Comparison of ENCODE assay signal across 24 mouse cellular contexts in genomic region chr8:72385737-72386136, GRCm38 (mm10). TPM values are rescaled to one million over a fixed set of nuclear protein-coding genes. Genes with fewer than 3 reads are reported as not detected.
DNase-seq lines count a peak whose midpoint lies in the region; ATAC-seq and TF ChIP-seq lines count a peak whose summit lies in the region.
"Had no signal": no experiment of that assay in that cellular context is flagged by ENCODE, and none has a peak within 500 bp of the region (broad histone marks: within the 10 kb centered on the region; RNA-seq: fewer than 3 reads in every experiment).

No protein-coding gene starts in this region.

- WGBS in liver, postnatal 0 days (ENCODE audit: insufficient replicate concordance) = 64% methylated on average over 2 of the region's 2 CpGs
- 83% methylated on average over 2 of the region's 2 CpGs for WGBS in liver, embryonic 12.5 days (ENCODE audit: insufficient replicate concordance)
- WGBS in stomach, embryonic 16.5 days = 84% methylated on average over 2 of the region's 2 CpGs
- WGBS in stomach, postnatal 0 days = 72% methylated on average over 2 of the region's 2 CpGs

- intact Hi-C loops in heart, postnatal 36 days (cut with DNase I) = no loop called here

- H3K36me3 ChIP-seq in liver, postnatal 0 days (replicated peaks; ENCODE audit: insufficient read depth, low read length) = peaks cover 82% of the 10 kb centered on the region
- peaks cover 99% of the 10 kb centered on the region for H3K36me3 ChIP-seq in liver, embryonic 12.5 days
- peaks cover 75% of the 10 kb centered on the region for H3K36me3 ChIP-seq in ES-Bruce4 (ENCODE audit: control insufficient read depth, insufficient read depth, low read length, poor library complexity, severe bottlenecking)
- H3K36me3 ChIP-seq in stomach, embryonic 16.5 days (ENCODE audit: control insufficient read depth, insufficient read depth, low read length) = peaks cover 32% of the 10 kb centered on the region
- peaks cover 49% of the 10 kb centered on the region for H3K36me3 ChIP-seq in stomach, postnatal 0 days (ENCODE audit: control insufficient read depth, insufficient read depth, low read length)

- ATAC-seq in liver, postnatal 0 days = 0 out of 2 replicates have a peak, but pooled peaks have one; percentile 48
- no peak for ATAC-seq in liver, embryonic 12.5 days
- peak; percentile 53; the same call in 1 of the 2 replicates for ATAC-seq in stomach, embryonic 16.5 days (ENCODE audit: insufficient read depth, low FRiP score)
- peak; percentile 83 for ATAC-seq in stomach, postnatal 0 days (ENCODE audit: low FRiP score, low TSS enrichment)
- ATAC-seq: activated CD4-positive, CD25-positive, alpha-beta regulatory T cell, adult 4 months; CD4-positive, CD25-positive, alpha-beta regulatory T cell, adult 4 months; Patski had no signal

- H3K9me3 ChIP-seq in liver, postnatal 0 days (ENCODE audit: low read length) = no peaks in the 10 kb centered on the region
- H3K9me3 ChIP-seq in liver, embryonic 12.5 days (replicated peaks) = no peaks in the 10 kb centered on the region
- no peaks in the 10 kb centered on the region for H3K9me3 ChIP-seq in ES-Bruce4 (replicated peaks; ENCODE audit: control insufficient read depth, insufficient read depth, low read length, poor library complexity, severe bottlenecking)
- H3K9me3 ChIP-seq in stomach, embryonic 16.5 days (replicated peaks; ENCODE audit: control insufficient read depth, low read length) = no peaks in the 10 kb centered on the region
- no peaks in the 10 kb centered on the region for H3K9me3 ChIP-seq in stomach, postnatal 0 days (ENCODE audit: control insufficient read depth, low read length)
- H3K9me3 ChIP-seq: G1E had no signal

- H3K4me1 ChIP-seq in liver, postnatal 0 days (ENCODE audit: insufficient read depth) = peaks cover 4% of the 10 kb centered on the region; the same call in 1 of the 2 replicates
- H3K4me1 ChIP-seq in liver, embryonic 12.5 days = no peaks in the 10 kb centered on the region
- no peaks in the 10 kb centered on the region for H3K4me1 ChIP-seq in ES-Bruce4 (ENCODE audit: control insufficient read depth, insufficient read depth, low read length)
- H3K4me1 ChIP-seq in stomach, embryonic 16.5 days (ENCODE audit: control insufficient read depth, insufficient read depth, low read length) = no peaks in the 10 kb centered on the region
- H3K4me1 ChIP-seq in stomach, postnatal 0 days (replicated peaks; ENCODE audit: control insufficient read depth, insufficient read depth) = no peaks in the 10 kb centered on the region

- no peak overlapping the region for H3K4me2 ChIP-seq in liver, postnatal 0 days (ENCODE audit: low read depth, low read length)
- no peak overlapping the region for H3K4me2 ChIP-seq in liver, embryonic 12.5 days
- no peak overlapping the region for H3K4me2 ChIP-seq in stomach, embryonic 16.5 days (ENCODE audit: low read depth, low read length)
- no peak overlapping the region for H3K4me2 ChIP-seq in stomach, postnatal 0 days (replicated peaks; ENCODE audit: low read depth)

- TF ChIP-seq POLR2A in ES-Bruce4 (IDR thresholded peaks at IDR 0.05; ENCODE audit: insufficient read depth, low read length) = no peak

- DNase-seq in liver, postnatal 0 days = no peak
- peak; percentile 23 for DNase-seq in stomach, postnatal 0 days (ENCODE audit: low spot score)
- DNase-seq in heart, postnatal 36 days = no peak
- DNase-seq in MN1 (ENCODE audit: low spot score) = no peak
- DNase-seq in heart, adult 11 months = no peak
- DNase-seq: adrenal gland, adult 2 months; adrenal gland, adult 8-10 months; adrenal gland, postnatal 10 days; adrenal gland, postnatal 14 days; adrenal gland, postnatal 25 days; adrenal gland, postnatal 36 days; B cell, adult 2 months; cerebellum, adult 11 months; cerebellum, adult 11-12 months; cerebellum, adult 18-20 months; cerebellum, adult 2 months had no signal

- H3K9ac ChIP-seq in liver, postnatal 0 days (replicated peaks) = no peak overlapping the region
- no peak overlapping the region for H3K9ac ChIP-seq in liver, embryonic 12.5 days
- H3K9ac ChIP-seq in ES-Bruce4 (ENCODE audit: low read depth, poor library complexity, severe bottlenecking) = no peak overlapping the region
- no peak overlapping the region for H3K9ac ChIP-seq in stomach, embryonic 16.5 days (ENCODE audit: low read length)
- H3K9ac ChIP-seq in stomach, postnatal 0 days (ENCODE audit: low read length) = no peak overlapping the region

- no peak overlapping the region for H3K4me3 ChIP-seq in liver, postnatal 0 days (ENCODE audit: low read depth, low read length)
- no peak overlapping the region for H3K4me3 ChIP-seq in liver, embryonic 12.5 days
- H3K4me3 ChIP-seq in ES-Bruce4 (ENCODE audit: low read depth, low read length) = no peak overlapping the region
- H3K4me3 ChIP-seq in stomach, embryonic 16.5 days (replicated peaks; ENCODE audit: low read length) = no peak overlapping the region
- H3K4me3 ChIP-seq in stomach, postnatal 0 days (ENCODE audit: low read depth, low read length) = no peak overlapping the region

- TF ChIP-seq EP300 in liver, postnatal 0 days (IDR thresholded peaks at IDR 0.05; ENCODE audit: low read depth) = no peak
- no peak for TF ChIP-seq EP300 in ES-Bruce4 (IDR thresholded peaks at IDR 0.05; ENCODE audit: insufficient read depth, low read depth, low read length)
- TF ChIP-seq EP300 in stomach, postnatal 0 days (optimal IDR thresholded peaks at IDR 0.05) = no peak

- TF ChIP-seq CTCF in liver, postnatal 0 days (IDR thresholded peaks at IDR 0.05; ENCODE audit: low read depth) = no peak
- TF ChIP-seq CTCF in ES-Bruce4 (IDR thresholded peaks at IDR 0.05; ENCODE audit: low read depth, low read length) = no peak
- no peak for TF ChIP-seq CTCF in stomach, postnatal 0 days (IDR thresholded peaks at IDR 0.05; ENCODE audit: low read depth)

- no peak overlapping the region for H3K27ac ChIP-seq in liver, postnatal 0 days (ENCODE audit: low read depth)
- H3K27ac ChIP-seq in liver, embryonic 12.5 days = no peak overlapping the region; the same call in 1 of the 2 replicates
- peak overlapping the region; percentile 37; the same call in 1 of the 2 replicates for H3K27ac ChIP-seq in ES-Bruce4 (ENCODE audit: insufficient read depth, low read length)
- H3K27ac ChIP-seq in stomach, embryonic 16.5 days (ENCODE audit: low read length) = no peak overlapping the region
- H3K27ac ChIP-seq in stomach, postnatal 0 days (replicated peaks) = no peak overlapping the region

- H3K27me3 ChIP-seq in liver, postnatal 0 days (ENCODE audit: insufficient read depth, low read length) = no peaks in the 10 kb centered on the region
- H3K27me3 ChIP-seq in liver, embryonic 12.5 days (replicated peaks) = no peaks in the 10 kb centered on the region
- H3K27me3 ChIP-seq in ES-Bruce4 (ENCODE audit: control insufficient read depth, insufficient read depth, low read length, poor library complexity, severe bottlenecking) = no peaks in the 10 kb centered on the region
- H3K27me3 ChIP-seq in stomach, embryonic 16.5 days (ENCODE audit: control insufficient read depth, insufficient read depth, low read length) = no peaks in the 10 kb centered on the region
- no peaks in the 10 kb centered on the region for H3K27me3 ChIP-seq in stomach, postnatal 0 days (ENCODE audit: control insufficient read depth, insufficient read depth, low read length)
- H3K27me3 ChIP-seq: CH12.LX, Patski had no signal

RNA-seq across cellular contexts. Expression of gene Eps15l1, which starts 35.5 kb away (rescaled TPM):
- polyA plus RNA-seq in liver, postnatal 0 days (2015; fragmentation: Nextera tagmentation; extraction: Ambion mirVana) = 9.3 and 10.1 TPM in 2 replicates
- 28.9 and 29.8 TPM in 2 replicates for polyA plus RNA-seq in liver, embryonic 12.5 days (2016; fragmentation: Nextera tagmentation; extraction: Ambion mirVana)
- polyA plus RNA-seq in ES-Bruce4 (2011; ENCODE audit: insufficient read depth, insufficient read length, low read depth, missing spikeins) = 89.5 and 90.9 TPM in 2 replicates
- polyA plus RNA-seq in stomach, embryonic 16.5 days (2015; fragmentation: Nextera tagmentation; extraction: Ambion mirVana) = 52.6 and 54.2 TPM in 2 replicates
- polyA plus RNA-seq in stomach, postnatal 0 days (2015; fragmentation: Nextera tagmentation; extraction: Ambion mirVana) = 20.7 and 23.5 TPM in 2 replicates
- 10 to 100 TPM; 41.5 to 43.0 TPM for total RNA-seq in heart, postnatal 36 days (2021)

RNA-seq across cellular contexts. Expression of gene Calr3, which starts 57.9 kb away (rescaled TPM):
- polyA plus RNA-seq in liver, postnatal 0 days (2015; fragmentation: Nextera tagmentation; extraction: Ambion mirVana) = 0.46 and 0.72 TPM in 2 replicates
- polyA plus RNA-seq in liver, embryonic 12.5 days (2016; fragmentation: Nextera tagmentation; extraction: Ambion mirVana) = 1.0 and 1.1 TPM in 2 replicates
- polyA plus RNA-seq in ES-Bruce4 (2011; ENCODE audit: insufficient read depth, insufficient read length, low read depth, missing spikeins) = 2.9 and 3.3 TPM in 2 replicates
- polyA plus RNA-seq in stomach, embryonic 16.5 days (2015; fragmentation: Nextera tagmentation; extraction: Ambion mirVana) = 3.7 and 4.7 TPM in 2 replicates
- 5.4 TPM in 2 replicates for polyA plus RNA-seq in stomach, postnatal 0 days (2015; fragmentation: Nextera tagmentation; extraction: Ambion mirVana)
- 10 to 100 TPM; 17.1 to 22.0 TPM for total RNA-seq in heart, postnatal 36 days (2021)

RNA-seq across cellular contexts. Expression of gene 1700030K09Rik, which starts 57.9 kb away (rescaled TPM):
- 2.1 and 2.2 TPM in 2 replicates for polyA plus RNA-seq in liver, postnatal 0 days (2015; fragmentation: Nextera tagmentation; extraction: Ambion mirVana)
- 7.0 and 7.7 TPM in 2 replicates for polyA plus RNA-seq in liver, embryonic 12.5 days (2016; fragmentation: Nextera tagmentation; extraction: Ambion mirVana)
- polyA plus RNA-seq in ES-Bruce4 (2011; ENCODE audit: insufficient read depth, insufficient read length, low read depth, missing spikeins) = 5.8 and 6.9 TPM in 2 replicates
- polyA plus RNA-seq in stomach, embryonic 16.5 days (2015; fragmentation: Nextera tagmentation; extraction: Ambion mirVana) = 13.5 and 13.7 TPM in 2 replicates
- polyA plus RNA-seq in stomach, postnatal 0 days (2015; fragmentation: Nextera tagmentation; extraction: Ambion mirVana) = 4.2 and 5.4 TPM in 2 replicates
- 1 to 10 TPM; 4.6 to 5.8 TPM for total RNA-seq in heart, postnatal 36 days (2021)
